Mouse (Mus musculus) heart, adult 11 months (tissue): ENCODE measurements around the gene Edrf1.
"Not testable (repeated sequence)": the region's sequence is repeated elsewhere in the genome, so short reads cannot be mapped to it uniquely, and the experiment has no call there.

Experiments
- DNase-seq: peaks from one replicate; pipeline ENCODE4 v3.0.0; 2022

The Edrf1 gene

DNA sequence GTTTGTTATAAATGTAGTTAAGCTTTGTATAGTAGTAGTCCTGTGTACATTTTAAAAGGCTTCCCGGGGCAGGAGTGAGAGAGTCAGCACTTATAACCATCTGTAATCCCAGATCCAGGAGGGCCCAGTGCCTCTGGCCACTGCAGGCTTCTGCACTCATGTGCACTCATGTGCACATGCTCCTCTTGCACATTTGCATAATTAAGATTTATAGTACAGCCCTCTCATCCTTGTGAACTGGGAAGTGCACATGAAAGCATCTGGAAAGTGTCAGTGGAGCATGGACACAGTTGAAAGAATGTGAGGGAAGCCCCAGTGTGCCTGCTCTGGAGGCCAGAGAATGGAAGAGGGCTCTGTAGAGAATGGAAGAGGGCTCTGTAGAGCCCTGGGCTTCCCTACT, 25.1 kb downstream of the Edrf1 start:
- no peak for DNase-seq

DNA sequence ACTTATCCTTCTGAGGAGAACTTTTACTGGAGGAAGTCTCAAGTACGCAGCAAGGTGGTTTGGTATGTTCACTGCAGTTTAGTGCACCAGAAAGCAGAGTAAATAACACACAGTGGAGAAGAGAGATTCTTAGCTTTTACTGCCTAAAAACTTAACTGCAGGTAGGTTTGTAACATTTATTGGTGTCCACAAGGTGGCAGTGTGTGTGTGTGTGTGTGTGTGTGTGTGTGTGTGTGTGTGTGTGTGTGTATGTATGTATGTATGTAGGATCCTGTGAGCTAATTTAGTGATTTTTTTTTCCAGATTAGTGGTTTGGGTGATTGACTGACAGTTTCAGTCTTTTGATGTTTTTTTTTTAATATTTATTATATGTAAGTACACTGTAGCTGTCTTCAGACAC, 31.7 kb downstream of the Edrf1 start:
- no peak for DNase-seq

- no peak for DNase-seq
Observed at GRCm38 (mm10) chr7:133669946-133670345, 32.6 kb downstream of the Edrf1 start.

GRCm38 (mm10) chr7:133670846-133671245, 33.5 kb downstream of the Edrf1 start:
- DNase-seq = no peak

GRCm38 (mm10) chr7:133676002-133676401, 38.7 kb downstream of the Edrf1 start:
- no peak for DNase-seq

DNA sequence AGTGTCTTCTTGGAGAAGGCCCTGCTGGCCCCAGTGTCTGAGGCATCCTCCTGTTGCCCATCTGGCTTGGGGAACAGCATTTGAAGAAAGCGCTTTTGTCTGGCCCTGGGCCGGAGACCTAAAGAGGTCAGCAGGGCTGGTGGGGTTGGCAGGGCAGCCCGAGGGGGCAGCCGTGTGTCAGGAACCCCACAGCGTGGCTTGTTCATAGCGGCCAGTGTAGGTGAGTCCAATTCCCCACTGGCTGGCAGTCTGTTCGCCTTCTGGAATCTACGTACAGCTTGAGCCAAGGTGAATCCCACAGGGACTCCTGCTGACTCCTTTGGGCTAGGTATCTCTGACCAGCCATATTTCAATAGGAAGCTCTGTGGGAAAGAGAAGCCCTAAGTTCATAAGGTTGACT, 41.4 kb downstream of the Edrf1 start:
- DNase-seq = no peak

- DNase-seq = no peak
Observed at GRCm38 (mm10) chr7:133679439-133679838, 42.1 kb downstream of the Edrf1 start.

- DNase-seq = no peak
Observed at GRCm38 (mm10) chr7:133679961-133680360, 42.6 kb downstream of the Edrf1 start, which contains the start of gene Mmp21. Gene Mmp21, minus strand, starts transcription at chr7:133680061.

GRCm38 (mm10) chr7:133683626-133684025, 46.3 kb downstream of the Edrf1 start:
- no peak for DNase-seq

DNA sequence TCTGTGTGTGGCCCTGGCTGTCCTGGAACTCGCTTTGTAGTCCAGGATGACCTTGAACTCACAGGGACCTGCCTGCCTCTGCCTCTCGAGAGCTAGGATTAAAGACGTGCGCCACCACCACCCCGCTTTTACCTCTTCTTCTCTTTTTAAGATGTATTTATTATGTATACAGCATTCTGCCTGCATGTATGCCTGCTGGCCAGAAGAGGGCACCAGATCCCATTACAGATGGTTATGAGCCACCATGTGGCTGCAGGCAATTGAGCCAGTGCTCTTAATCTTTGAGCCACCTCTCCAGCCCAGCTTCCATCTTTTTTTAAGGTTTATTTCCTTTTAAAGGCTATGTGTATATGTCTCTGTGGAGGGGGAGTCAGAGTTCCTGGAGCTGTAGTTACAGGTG, 46.8 kb downstream of the Edrf1 start:
- DNase-seq = no peak

DNA sequence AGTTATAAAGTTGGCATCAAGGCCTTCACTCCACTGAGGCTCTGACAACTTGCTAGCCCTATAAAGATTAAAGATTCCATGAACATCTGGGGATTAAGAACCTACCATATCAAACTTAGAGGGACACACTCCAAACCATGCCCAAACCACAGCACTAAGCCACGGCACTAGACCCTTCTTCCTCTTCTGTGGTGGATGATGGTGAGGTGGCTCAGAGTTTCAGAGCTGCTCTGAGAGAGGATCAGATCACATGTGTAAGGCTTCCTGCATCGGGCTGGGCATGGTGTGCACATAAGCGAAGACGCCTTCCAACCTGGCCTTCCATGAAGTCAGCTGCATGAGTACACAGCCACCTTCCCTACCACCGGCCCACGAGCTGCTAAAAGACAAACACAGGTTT, 47.4 kb downstream of the Edrf1 start:
- no peak for DNase-seq

DNA sequence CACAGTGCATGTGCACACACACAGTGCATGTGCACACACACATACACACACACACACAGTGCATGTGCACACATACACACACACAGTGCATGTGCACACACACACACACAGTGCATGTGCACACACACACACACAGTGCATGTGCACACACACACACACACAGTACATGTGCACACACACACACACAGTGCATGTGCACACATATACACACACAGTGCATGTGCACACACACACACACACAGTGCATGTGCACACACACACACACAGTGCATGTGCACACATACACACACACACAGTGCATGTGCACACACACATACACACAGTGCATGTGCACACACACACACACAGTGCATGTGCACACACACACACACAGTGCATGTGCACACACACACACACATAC, 48.3 kb downstream of the Edrf1 start:
- not testable (repeated sequence) for DNase-seq

DNA sequence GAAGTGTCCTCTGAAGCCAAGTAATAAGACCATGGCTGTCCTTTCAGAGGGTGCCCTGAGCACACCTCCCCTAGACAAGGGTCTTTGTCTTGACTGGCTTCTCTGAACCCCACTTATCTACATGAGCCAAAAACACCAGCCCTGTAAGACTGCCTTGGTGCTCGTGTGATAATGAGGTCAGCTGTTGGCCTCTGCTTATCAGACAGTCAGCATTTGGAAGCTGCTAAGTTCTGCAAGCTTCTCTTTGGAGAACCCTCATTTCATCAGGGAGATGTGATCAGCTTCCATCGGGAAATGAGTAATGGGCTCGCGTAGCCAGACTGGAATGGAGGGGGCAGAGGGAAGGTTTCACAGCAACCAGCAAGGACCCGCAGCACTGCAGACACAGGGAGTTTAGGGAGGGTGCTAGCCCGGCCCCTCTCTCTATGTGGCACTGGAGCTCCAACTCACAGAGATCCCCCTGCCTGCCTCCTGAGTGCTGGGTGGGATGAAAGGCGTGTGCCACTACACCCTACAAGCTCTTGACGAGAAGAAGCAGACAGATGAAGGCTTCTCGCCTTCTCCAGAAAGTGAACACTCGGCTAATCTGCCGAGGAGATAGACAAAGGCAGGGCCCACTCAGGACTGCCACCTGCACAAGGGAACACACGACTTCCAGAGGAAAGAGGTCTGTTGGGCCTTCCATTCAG, 60.8 kb downstream of the Edrf1 start:
- no peak for DNase-seq

- no peak for DNase-seq
Observed at GRCm38 (mm10) chr7:133699885-133700284, 62.5 kb downstream of the Edrf1 start.

DNA sequence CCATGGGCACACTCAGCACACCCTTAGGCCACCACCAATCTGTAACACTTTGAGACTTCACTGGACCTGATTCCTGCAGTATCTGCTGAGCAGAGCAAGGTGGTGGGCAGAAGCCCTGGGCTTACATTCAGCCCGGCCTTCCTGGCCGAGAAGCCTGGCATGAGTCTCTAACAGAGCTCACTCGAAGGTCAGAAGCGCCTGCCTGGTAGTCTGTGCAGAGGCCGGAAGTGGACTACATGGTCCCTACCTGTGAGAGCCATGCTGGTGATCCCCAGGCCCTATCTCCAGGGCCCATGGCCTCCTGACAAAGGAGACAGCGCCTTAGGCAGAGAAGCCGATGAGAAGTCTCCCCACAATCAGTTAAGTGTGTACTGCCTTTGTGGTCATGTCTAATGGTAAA, 64.0 kb downstream of the Edrf1 start:
- DNase-seq = no peak

DNA sequence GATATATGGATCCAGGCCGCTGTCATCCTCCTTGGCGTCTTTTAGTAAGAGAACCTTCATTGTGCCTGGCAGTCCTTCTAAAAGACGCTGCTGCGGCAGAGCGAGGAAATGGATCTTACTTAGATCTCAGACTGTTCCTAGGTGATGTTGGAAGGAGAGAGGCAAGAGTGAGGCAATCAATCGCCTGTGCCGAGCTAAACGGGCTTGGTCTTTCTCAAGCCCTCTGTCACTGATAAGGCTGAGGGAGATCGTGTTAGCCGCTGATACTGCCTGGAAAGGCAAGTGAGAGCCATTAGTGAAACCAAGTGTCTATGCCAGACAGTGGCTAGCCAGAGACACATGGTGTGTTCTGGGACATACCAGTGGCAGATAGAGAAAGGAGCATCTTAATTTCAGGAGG, 65.0 kb downstream of the Edrf1 start:
- DNase-seq = no peak

- DNase-seq = no peak
Observed at GRCm38 (mm10) chr7:133703906-133704305, 66.6 kb downstream of the Edrf1 start.

GRCm38 (mm10) chr7:133707301-133707700, 70.0 kb downstream of the Edrf1 start:
- DNase-seq = no peak

DNA sequence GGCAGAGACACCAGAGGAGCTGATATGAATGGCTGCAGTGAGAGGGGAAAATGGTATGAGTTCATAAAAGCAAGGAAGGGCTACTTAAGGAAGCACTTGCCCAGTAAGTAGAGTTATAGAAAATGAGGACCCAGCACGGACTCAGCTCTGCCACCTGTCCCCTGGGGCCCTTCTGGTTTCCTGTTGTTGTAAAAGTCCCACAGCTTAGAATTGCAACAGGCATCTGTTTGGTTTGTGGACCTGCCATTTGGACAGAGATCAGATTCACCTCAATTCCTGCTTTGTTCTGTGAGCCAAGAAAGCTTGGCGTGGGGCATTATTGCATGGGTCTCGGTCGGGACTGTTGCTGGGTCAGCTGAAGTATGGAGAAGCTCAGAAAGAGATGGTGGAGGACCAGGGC, 78.0 kb downstream of the Edrf1 start:
- DNase-seq = no peak

DNA sequence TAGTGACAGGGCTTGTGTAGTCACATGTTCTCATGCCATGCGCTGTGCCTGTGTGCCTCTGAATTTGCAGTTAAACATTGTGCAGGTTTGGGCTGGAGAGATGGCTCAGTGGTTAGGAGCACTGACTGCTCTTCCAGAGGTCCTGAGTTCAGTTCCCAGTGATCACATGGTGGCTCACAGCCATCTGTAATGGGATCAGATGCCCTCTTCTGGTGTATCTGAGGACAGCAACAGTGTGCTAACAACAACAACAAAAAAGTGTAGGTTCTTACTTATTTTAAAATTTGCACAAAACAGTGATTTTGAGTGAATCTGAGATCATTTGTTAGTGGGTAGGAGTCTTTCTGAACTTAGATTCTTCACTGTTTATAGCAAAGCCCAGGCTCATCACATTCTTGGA, 81.2 kb downstream of the Edrf1 start:
- DNase-seq = no peak

- no peak for DNase-seq
Observed at GRCm38 (mm10) chr7:133720616-133721015, 83.3 kb downstream of the Edrf1 start.
